Mouse (Mus musculus) bone marrow, adult 2 months (tissue): ENCODE results near the gene Slc38a10. TPM values are rescaled to one million over a fixed set of nuclear protein-coding genes. Genes with fewer than 3 reads are reported as not detected.

ENCODE experiments used
- H3K27ac ChIP-seq: fragments of 200-500 bp; 2 replicates; pipeline ENCODE4 v1.5.1; 2012; ENCODE audit warnings: low read depth, mild to moderate bottlenecking, control low read depth, inconsistent platforms, low read length; ENCODE audit not compliant: control insufficient read depth, poor library complexity, insufficient read depth
- H3K4me1 ChIP-seq: fragments of 200-500 bp; 2 replicates; pipeline ENCODE4 v1.6.1; 2011; ENCODE audit warnings: low read length; ENCODE audit not compliant: control insufficient read depth, insufficient read depth
- H3K4me3 ChIP-seq: fragments of 200-500 bp; replicated peaks from 2 replicates; pipeline ENCODE3; 2011; ENCODE audit warnings: mild to moderate bottlenecking, low read depth, low read length, control low read depth; ENCODE audit not compliant: control insufficient read depth
- CTCF ChIP-seq: fragments of 200-500 bp; IDR thresholded peaks from 2 replicates; pipeline ENCODE4 v1.5.1; 2011; ENCODE audit warnings: low read length, control low read depth; ENCODE audit not compliant: control insufficient read depth, insufficient read depth
- POLR2A ChIP-seq: fragments of 200-500 bp; IDR thresholded peaks from 2 replicates; pipeline ENCODE4 v1.6.1; 2011; ENCODE audit warnings: low read depth, mild to moderate bottlenecking, control low read depth, low read length, borderline replicate concordance; ENCODE audit not compliant: control insufficient read depth
- WGBS: fragments of 180-500 bp; shearing (Covaris S2); methylation state at CpG from one replicate; pipeline ENCODE4 v1.1.7; 2018; 5-methylcytosine and 5-hydroxymethylcytosine counted together
- polyA plus RNA-seq: library from polyadenylated mRNA; stranded (reverse); fragments of >200 nt; gene quantifications from 2 replicates; pipeline ENCODE4 v1.2.4, GENCODE M21; 2011; ENCODE audit warnings: low replicate concordance; ENCODE audit not compliant: missing spikeins, insufficient read depth, insufficient read length

Slc38a10 gene
- 23.3 and 37.7 TPM in 2 replicates for polyA plus RNA-seq

GRCm38 (mm10) chr11:120151113-120151494, at the start of gene Slc38a10:
Gene Slc38a10 (minus strand): TSS chr11:120151346.
- Histone ChIP-seq H3K4me3 (peak within 1 kb of the TSS; percentile 95), H3K4me1 (peaks cover 7% of the 10 kb centered on the region), H3K27ac (peak within 1 kb of the TSS; percentile 68)
- peak; percentile 13; the same call in 1 of the 2 replicates for TF ChIP-seq CTCF
- TF ChIP-seq POLR2A, result peak; percentile 93
- under 1% methylated on average over 28 of the region's 28 CpGs for WGBS

GRCm38 (mm10) chr11:120200621-120201020, 49.5 kb upstream of the Slc38a10 start:
- TF ChIP-seq POLR2A, result no peak
- no peak overlapping the region for H3K4me3 ChIP-seq
- WGBS, result 67% methylated on average over 6 of the region's 6 CpGs
- no peaks in the 10 kb centered on the region for H3K4me1 ChIP-seq
- no peak overlapping the region for H3K27ac ChIP-seq

DNA sequence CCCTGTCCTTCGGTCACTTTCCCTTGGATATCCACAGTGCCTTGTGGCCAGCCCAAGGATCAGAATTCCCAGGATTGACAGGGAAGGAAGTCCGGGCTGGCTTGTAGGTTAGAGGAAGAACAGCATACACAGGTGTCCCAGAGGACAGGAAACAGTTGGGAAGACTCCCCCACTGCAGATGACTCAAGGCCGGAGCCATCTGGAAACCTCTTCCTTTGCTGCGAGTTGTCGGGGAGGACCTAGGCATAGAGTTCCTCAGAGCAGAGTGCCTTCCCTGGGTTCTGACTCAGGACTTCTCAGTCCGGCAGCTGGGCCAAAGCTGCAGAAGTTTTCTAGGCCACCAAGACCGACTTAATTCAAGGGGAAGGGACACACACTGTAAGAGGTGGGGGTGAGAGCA, 48.6 kb upstream of the Slc38a10 start:
- TF ChIP-seq POLR2A, result no peak
- TF ChIP-seq CTCF, result no peak
- 41% methylated on average over 7 of the region's 7 CpGs for WGBS
- Histone ChIP-seq H3K4me1 (no peaks in the 10 kb centered on the region), H3K27ac (no peak overlapping the region), H3K4me3 (no peak overlapping the region)

DNA sequence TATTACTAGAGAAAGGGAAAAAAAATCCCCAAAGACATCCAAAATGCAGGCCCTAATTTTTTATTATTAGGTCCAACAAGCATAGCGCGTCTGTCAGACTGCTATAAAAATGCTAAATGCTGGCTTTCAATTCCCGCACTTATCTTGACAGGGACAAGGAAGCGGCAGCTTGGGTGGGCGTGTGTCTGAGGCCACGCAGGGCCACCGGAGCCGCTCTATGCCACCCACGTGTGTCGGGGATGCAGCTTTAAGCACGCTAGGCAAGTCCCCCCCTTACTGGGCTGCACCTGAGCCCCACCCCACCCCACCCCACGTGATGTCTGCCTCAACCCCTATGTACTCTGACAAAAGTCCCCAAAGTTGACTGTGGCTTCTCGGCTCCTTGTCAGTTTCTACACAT, 47.7 kb upstream of the Slc38a10 start:
- Histone ChIP-seq H3K4me3 (no peak overlapping the region), H3K4me1 (no peaks in the 10 kb centered on the region), H3K27ac (no peak overlapping the region)
- WGBS, result 64% methylated on average over 13 of the region's 13 CpGs
- TF ChIP-seq POLR2A (no peak), CTCF (no peak)

DNA sequence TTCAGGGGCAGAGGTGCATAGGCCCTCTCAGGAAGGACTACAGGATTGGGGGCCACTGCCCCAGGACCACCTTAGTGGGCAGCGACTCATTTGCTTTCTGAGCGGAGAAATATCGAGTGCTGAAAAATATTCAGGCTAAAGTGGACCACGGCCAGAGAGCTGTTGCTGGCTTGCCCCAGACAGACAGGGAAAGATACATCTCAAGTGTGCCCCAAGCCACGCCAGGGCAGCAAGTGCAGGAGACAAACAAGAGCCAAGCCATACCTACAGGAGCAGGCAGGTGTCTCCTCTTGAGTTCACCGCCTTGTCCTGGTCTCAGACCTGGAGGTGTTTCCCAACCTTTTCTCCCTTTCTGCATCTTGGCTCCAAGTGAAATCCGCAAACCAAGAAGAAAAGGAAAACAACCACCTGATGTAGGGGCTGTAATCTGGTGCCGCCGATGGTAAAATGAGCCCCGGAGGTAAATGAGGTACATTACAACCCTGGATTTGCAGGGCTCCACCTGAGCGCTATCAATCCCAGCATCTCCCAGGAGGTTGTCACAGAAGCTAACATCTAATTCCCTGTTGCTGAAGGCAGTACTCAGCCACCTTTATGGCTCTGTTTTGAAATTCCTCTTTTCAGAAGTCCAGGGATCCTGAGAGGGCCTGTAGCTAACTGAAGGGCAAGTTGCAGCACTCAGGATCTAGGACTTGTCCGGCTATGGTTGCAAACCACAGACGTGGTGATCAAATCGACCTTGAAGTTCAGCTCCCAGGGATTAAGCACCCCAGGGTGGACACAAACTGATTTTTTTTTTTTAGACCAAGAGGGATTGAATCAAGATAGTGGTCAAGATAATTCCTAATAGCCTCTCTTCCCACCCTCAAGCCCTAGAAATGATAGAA, 39.6 kb upstream of the Slc38a10 start:
- H3K27ac ChIP-seq, result no peak overlapping the region
- no peak overlapping the region for H3K4me3 ChIP-seq
- WGBS, result 62% methylated on average over 14 of the region's 14 CpGs
- TF ChIP-seq POLR2A, result no peak
- TF ChIP-seq CTCF, result no peak
- no peaks in the 10 kb centered on the region for H3K4me1 ChIP-seq

- peak overlapping the region; percentile 42 for H3K4me3 ChIP-seq
- H3K27ac ChIP-seq, result peak overlapping the region; percentile 37; the same call in 1 of the 2 replicates
- WGBS, result under 1% methylated on average over 68 of the region's 68 CpGs
- H3K4me1 ChIP-seq, result no peaks in the 10 kb centered on the region
- TF ChIP-seq CTCF (no peak), POLR2A (no peak; the same call in 1 of the 2 replicates)
Observed at GRCm38 (mm10) chr11:120189459-120190312, 38.5 kb upstream of the Slc38a10 start.

GRCm38 (mm10) chr11:120188481-120189441, 37.6 kb upstream of the Slc38a10 start:
- under 1% methylated on average over 41 of the region's 41 CpGs for WGBS
- TF ChIP-seq POLR2A (no peak), CTCF (no peak)
- H3K27ac ChIP-seq, result 0 out of 2 replicates have a peak overlapping the region, but pooled peaks have one; percentile 37

More at GRCm38 (mm10) chr11:120188481-120189441, 37.6 kb upstream of the Slc38a10 start:
- Histone ChIP-seq H3K4me1 (no peaks in the 10 kb centered on the region), H3K4me3 (peak overlapping the region; percentile 42)
